Mouse (Mus musculus) embryo, embryonic 11 days (tissue): ENCODE results near the gene Muc1.

Source experiments
- DNase-seq: peaks from one replicate; pipeline ENCODE4 v3.0.0-alpha.2; 2015

The Muc1 gene

GRCm38 (mm10) chr3:89237682-89238081 lies 8.8 kb downstream of the Muc1 start:
- DNase-seq: no peak

GRCm38 (mm10) chr3:89238494-89238893 lies 9.6 kb downstream of the Muc1 start:
- no peak for DNase-seq

GRCm38 (mm10) chr3:89242331-89242895 lies 13.6 kb downstream of the Muc1 start:
- DNase-seq: peak; percentile 59

DNA sequence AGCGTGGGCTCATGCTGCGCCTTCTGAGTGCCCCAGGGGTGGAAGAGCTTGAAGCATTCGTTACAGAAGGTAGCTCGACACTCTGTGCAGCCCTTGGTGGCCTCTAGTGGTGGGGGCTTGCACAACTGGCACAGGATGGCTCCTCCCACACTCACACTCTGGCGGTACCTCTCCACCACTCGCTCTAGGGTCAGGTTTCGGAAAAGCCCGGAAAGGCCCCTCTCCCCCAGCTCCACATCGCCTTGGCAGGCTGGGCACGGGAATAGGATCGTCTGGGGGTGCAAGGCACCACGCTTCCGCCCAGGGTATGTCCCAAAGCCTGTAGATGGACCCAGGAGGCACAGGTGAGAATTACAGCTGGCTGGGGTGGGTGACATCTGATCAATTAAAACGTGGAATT lies 14.8 kb downstream of the Muc1 start:
- DNase-seq: peak; percentile 74

DNA sequence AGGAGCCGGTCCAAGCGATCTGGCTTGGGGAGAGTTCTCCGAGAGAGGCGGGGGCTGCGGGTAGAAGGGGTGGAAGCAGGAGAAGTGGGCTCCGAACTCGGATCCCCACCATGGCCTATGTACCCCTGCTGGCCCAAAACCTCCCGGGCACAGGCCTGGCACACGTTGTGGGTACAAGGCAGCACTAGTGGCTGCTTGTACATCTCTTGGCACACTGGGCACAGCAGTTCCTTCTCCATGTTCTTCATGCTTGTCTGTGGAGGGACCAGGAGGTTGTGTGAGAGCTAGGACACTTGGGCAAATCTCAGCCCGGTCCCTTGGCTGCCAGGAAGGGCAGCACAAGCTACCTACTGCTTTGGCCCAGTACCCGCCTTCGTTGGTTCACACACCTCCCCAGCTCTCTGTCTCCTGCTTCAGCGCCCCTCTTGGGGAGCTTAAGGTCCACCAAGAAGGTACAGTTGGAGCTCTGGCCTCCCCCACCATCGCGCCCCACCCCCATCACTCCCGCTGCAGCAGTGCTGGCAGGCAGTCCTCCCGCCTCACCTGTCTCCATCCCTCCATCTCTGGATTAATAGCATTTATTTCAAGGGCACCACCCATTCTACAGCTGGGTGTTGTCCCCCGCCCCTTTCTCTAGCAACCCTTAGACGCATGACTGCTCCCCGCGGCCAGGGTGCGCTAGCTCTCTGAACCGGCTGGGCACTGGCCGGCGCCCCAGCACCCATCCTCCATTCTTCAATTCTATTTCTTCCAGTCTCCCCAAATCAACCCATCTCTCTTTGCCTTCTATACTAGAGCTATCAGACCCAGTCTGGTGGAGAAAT lies 15.5 kb downstream of the Muc1 start:
- DNase-seq: peak; percentile 62

DNA sequence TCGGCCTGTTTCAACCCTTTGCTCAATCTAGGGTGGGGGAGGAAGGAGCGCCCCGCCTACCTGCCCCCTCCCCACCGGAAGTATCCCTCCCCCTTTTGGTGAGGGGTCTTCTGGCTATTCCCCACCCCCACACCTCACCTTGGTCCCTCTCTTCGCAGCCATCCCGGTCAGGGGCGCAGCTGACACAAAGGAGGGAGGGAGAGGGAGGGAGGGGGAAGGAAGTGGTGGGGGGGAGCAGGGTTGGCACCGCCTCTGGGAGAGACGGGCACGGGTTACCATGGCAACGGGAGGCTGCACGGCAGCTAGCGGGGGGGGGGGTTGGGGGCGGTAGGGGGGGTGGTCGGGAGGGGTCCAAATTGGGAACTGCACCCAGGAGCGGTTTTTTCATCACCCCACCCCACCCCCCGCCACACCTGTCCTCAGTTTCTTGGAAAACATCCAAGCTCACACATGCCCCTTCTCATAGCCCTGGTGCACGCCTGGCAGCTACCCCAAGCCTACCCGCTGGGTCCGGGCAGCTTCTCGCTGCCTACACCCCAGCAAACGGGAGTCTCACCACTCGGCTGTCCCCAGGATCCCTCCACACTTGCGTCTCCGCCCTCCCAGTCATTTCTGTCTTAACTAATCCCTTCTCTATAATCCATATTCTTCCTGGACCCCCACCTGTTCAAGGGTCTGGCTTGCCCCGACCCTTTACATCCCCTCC lies 16.3 kb downstream of the Muc1 start:
- DNase-seq: peak; percentile 75

DNA sequence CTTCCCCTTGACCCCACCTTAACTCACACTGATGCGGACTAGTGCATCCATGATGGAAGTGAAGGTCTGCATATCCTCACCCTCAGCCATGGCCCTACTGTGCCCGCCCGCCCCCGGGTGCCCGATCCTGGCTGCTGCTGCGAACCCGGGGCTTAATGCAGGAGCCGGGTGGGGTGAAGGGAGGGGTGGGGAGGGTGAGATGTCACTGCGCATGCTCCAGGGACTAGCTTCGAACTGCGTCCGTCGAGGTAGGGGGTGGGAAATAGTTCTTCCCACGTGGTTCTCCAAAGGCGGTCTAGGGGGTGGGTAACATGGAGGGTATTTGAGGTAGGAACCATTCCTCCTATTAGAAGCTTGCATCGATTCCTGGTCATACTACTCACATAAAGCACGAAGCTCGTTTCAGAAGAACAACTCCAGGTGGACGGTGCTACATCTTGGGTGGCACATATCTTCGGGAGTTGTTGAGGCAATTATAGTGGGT lies 16.9 kb downstream of the Muc1 start, which contains the start of gene Krtcap2:
Gene Krtcap2 (plus strand): TSS at position 279 of the 484 bp plus-strand sequence.
- peak; percentile 61 for DNase-seq

DNA sequence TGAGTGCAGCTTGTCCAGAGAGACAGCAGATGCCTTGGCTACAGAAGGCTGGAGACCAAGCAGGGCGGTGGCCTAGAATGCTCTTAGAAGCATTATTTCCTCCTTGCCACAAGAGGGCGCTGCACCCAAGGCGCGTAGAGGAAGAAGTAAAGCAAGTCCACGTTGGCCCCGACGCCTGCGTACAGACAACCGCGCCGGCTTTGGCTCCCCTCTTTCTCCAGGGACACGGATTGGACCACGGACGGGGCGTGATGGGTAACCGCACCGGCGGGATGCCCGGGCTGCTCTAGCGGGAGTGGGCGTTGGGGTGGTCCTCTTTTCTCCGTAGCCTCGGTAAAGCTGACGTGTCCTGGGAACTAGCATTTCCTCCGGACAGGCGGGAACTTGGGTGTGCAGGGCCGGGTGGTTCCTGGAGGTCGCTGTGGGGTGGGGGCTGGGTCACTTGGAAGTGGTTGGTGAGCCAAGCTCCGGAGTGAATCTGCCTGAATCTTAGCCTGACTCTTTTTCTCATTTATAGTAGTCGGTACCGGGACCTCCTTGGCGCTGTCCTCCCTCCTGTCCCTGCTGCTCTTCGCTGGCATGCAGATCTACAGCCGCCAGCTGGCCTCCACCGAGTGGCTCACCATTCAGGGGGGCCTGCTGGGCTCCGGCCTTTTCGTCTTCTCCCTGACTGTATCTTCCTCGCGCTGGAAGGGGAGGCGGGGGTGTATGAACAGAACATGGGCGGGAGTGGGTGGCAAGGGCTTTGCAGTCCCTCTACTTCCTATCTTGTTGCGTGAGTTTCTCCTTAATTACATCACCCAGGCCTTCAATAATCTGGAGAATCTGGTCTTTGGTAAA lies 17.6 kb downstream of the Muc1 start, which contains the start of gene Trim46:
Gene Trim46 (minus strand): TSS at position 49 of the 840 bp plus-strand sequence.
- DNase-seq: peak; percentile 94

GRCm38 (mm10) chr3:89247466-89247865 lies 18.6 kb downstream of the Muc1 start:
- no peak for DNase-seq

GRCm38 (mm10) chr3:89250435-89251040 lies 21.7 kb downstream of the Muc1 start:
- peak; percentile 80 for DNase-seq

DNA sequence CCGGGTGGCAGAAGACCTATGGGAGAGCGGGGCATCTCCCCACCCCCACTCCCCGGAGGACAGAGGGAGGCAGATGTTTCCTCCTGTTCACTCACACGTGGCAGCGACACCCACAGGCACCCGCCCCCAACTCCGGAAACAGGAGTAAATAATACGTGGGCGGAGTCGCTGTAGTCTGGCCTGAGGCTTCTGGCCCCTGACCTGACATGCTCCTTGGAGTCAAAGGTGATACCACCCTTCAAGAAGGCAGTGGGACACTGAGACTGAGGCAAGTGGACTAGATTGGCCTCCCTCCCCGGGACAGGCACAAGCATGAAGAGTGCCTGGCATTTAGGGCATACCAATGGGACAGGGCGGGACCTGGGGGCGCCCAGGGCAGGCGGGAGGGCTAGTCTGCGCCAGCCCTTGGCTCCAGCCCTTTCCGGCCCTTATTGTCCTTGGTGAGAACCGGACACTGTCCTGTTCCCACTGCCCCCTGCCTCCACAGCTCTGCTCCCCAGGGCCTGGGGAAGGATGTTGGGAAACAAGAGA lies 22.6 kb downstream of the Muc1 start:
- DNase-seq: peak; percentile 74

DNA sequence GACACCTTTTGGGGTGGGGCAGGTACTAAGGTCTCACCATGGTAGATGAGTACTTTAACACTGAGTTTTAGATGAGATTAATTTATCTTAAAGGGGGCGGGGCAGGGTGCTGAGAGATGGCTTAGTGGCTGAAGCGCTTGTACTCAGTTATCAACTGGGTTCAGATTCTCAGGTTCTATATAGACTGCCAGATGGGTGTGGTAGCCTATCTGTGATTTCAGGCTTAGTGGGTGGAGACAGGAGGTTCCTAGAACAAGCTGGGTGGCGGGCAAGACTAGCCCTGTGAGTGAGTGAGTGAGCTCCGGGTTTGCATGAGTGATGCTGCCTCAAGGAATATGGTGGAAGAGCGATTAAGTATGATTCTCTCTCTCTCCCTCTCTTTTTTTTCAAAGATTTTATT lies 26.1 kb downstream of the Muc1 start:
- DNase-seq: no peak

- DNase-seq: no peak
Observed at GRCm38 (mm10) chr3:89256177-89256576, 27.3 kb downstream of the Muc1 start.

- DNase-seq: no peak
Observed at GRCm38 (mm10) chr3:89259076-89259475, 30.2 kb downstream of the Muc1 start, which contains the start of gene Dpm3. Dpm3 (plus strand) TSS chr3:89259358.

DNA sequence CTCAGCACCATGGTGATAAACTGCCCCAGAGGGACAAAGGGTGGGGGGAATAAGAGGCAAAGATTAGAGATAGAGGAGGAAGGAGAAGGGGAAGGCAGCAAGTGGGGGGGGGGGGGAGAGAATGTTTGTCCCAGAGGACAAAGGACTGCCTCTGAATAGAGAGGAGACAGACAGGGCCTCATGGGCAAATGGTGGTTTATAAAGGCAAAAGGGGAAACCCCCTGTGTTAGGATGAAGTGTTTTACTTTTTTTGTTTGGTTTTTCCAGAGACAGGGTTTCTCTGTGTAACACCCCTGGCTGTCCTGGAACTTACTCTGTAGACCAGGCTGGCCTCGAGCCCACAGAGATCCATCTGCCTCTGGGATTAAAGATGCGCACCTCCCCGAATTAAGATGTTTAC lies 31.4 kb downstream of the Muc1 start:
- no peak for DNase-seq

DNA sequence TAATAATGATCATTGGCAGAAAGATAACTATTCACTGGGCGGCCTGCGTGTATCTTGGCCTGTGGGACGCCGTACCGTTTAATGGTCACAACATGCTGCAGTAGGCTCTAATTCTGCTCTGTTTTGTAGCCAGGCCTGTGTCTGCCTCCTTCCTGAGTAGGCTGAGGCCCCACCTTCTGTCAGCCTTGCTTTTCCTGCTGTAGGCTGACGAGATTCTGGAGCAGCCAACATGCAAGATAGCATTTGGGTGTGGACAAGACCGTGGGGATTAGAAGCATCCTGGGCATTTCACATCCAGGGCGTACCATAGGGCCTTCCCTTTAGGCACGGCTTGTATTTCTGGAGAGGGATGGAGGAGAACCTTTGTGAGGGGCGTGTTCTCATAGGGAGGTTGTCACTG lies 33.6 kb downstream of the Muc1 start:
- no peak for DNase-seq

- peak; percentile 93 for DNase-seq
Observed at GRCm38 (mm10) chr3:89266439-89266893, 37.6 kb downstream of the Muc1 start.

- no peak for DNase-seq
Observed at GRCm38 (mm10) chr3:89268916-89269315, 40.1 kb downstream of the Muc1 start.

DNA sequence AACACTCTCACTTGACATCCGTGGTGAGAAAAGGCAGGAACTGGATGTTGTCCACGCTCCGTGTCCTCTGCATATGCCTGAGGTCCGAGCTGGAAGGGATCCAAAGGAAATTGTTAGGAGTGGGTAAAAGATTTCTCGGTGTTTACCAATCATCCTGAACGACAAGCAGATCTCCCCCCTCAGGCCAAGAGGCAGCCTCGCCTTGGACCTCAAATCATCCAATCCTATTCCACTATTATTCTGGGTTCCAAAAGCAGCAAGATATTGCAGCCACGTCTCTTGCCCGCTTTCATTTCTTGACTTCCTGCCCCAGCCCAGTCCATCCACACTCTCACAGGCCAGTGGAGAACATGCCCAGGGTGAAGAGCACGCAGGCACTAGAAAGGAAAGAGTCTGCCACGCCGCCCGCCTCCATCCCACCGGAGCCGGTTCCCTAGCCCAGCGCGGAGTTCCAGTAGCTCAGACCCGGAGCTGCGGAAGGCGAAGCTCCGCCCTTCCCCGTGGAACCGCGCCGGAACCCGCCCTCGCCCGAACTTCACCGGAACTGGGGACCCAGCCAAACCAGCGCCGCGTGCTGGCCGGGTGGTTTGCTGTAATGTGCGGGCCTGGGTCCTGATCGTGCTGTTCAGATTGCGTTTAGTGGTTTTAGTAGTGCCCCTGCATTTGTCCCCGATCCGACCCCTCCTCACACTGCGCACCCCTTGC lies 41.3 kb downstream of the Muc1 start, which contains the start of gene Slc50a1:
Gene Slc50a1 (minus strand): TSS at position 520 of the 705 bp plus-strand sequence.
- peak; percentile 87 for DNase-seq

DNA sequence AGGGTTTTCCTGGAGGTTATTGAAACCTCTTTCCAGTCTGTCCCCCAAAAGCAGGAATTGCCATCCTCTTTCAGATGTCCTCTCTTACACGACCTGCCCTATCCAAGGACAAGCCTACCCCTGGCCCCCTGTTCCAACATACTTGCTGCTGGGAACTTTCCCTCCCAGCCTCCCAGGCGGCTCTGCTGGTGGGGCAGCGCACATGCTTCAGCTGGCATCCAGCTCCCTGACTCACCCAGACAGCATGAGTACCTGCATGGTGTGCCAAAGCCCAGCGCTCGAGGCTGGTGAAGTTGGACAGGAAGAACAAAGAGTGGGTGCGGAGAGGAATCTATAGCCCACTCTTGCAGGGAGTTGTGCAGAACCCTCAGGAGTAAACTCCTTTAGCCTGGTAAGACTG lies 42.0 kb downstream of the Muc1 start:
- DNase-seq: no peak

DNA sequence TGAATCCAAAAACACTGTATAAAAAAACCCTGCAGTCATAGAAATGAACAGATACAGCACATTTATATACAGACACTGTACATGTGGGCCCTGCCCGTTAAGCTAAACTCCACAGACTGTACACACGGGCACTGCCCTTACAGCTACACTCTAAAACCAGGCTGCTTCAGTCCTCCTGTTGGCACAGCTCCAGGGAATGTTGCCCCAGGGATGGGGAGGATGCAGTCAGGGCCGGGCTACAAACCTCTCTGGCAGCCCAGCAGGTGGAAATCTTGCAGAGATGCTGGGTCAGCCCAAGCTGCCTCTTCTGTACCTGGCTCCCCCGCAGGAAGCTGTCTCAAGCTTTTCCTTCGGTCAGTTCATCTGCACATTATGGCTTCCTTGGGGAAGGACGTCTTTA lies 42.9 kb downstream of the Muc1 start:
- DNase-seq: no peak
